Mouse (Mus musculus) left cerebral cortex, adult 9 months (tissue): ENCODE measurements around the gene Gm28891.
"Not testable (repeated sequence)": the region's sequence is repeated elsewhere in the genome, so short reads cannot be mapped to it uniquely, and the experiment has no call there.

Experiments used
- DNase-seq, 2 experiments: peaks; one replicate each; pipeline ENCODE4 v3.0.0; 2022; ENCODE audit warnings: low spot score in 2 of 2

Gene Gm28891

DNA sequence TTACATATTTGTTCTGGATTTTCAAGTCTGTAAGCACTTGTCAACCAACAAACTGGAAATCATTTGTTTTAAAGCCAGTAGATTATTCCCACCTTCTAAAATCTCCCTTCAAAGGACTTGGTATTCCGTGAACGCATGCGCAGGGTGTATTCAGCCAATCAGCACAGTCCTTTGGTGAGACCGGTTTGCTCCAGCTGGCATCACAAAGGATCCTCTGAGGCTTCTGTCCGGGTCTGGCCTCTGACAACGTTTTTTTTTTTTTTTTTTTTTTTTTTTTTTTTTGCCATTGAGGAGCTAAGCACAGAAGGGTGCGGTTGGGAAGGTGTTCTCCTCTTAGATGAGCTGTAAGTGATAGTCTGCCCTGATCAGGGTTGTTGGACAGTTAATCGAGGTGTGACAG, at the start of gene Gm28891:
Gene Gm28891 (plus strand): TSS at position 301 of the 400 bp plus-strand sequence.
- not testable (repeated sequence) for DNase-seq
